Mouse (Mus musculus) stomach, embryonic 16.5 days (tissue): ENCODE results near the gene Car1. TPM values are rescaled to one million over a fixed set of nuclear protein-coding genes. Genes with fewer than 3 reads are reported as not detected.
"Not testable (repeated sequence)": the region's sequence is repeated elsewhere in the genome, so short reads cannot be mapped to it uniquely, and the experiment has no call there.

Source experiments
- ATAC-seq: fragments of 200-750 bp; cut with Nextera tagmentation; 2 replicates; pipeline ENCODE4 v1.8.0; 2017; ENCODE audit warnings: moderate number of reproducible peaks, moderate TSS enrichment; ENCODE audit not compliant: insufficient read depth, low FRiP score
- H3K27ac ChIP-seq: fragments of 300-500 bp; sonication (generic); 2 replicates; pipeline ENCODE4 v1.5.1; 2014; ENCODE audit warnings: low read length
- H3K27me3 ChIP-seq: fragments of 300-500 bp; sonication (generic); 2 replicates; pipeline ENCODE4 v1.6.1; 2014; ENCODE audit warnings: low read length, control low read depth, mixed read lengths; ENCODE audit not compliant: control insufficient read depth, insufficient read depth
- H3K36me3 ChIP-seq: fragments of 300-500 bp; sonication (generic); 2 replicates; pipeline ENCODE4 v1.6.1; 2014; ENCODE audit warnings: low read length; ENCODE audit not compliant: control insufficient read depth, insufficient read depth
- H3K4me1 ChIP-seq: fragments of 300-500 bp; sonication (generic); 2 replicates; pipeline ENCODE4 v1.6.1; 2014; ENCODE audit warnings: low read length, control low read depth, mixed read lengths; ENCODE audit not compliant: control insufficient read depth, insufficient read depth
- H3K4me2 ChIP-seq: fragments of 300-500 bp; sonication (generic); 2 replicates; pipeline ENCODE4 v1.6.1; 2014; ENCODE audit warnings: low read depth, low read length, mixed read lengths
- H3K4me3 ChIP-seq: fragments of 300-500 bp; sonication (generic); replicated peaks from 2 replicates; pipeline ENCODE4 v1.5.1; 2014; ENCODE audit warnings: mild to moderate bottlenecking, low read length
- H3K9ac ChIP-seq: fragments of 300-500 bp; sonication (generic); 2 replicates; pipeline ENCODE4 v1.6.1; 2014; ENCODE audit warnings: low read length
- H3K9me3 ChIP-seq: fragments of 300-500 bp; sonication (generic); replicated peaks from 2 replicates; pipeline ENCODE4 v1.6.1; 2016; ENCODE audit warnings: low read length, control low read depth; ENCODE audit not compliant: control insufficient read depth
- WGBS: fragments of 180-500 bp; shearing (Covaris S2); extraction: QIAGEN DNeasy Blood & Tissue Kit; methylation state at CpG from one replicate; pipeline ENCODE4 v1.1.7; 2014; 5-methylcytosine and 5-hydroxymethylcytosine counted together
- polyA plus RNA-seq: library from polyadenylated mRNA; unstranded; fragments of >200 nt; fragmentation: Nextera tagmentation; extraction: Ambion mirVana; gene quantifications from 2 replicates; pipeline ENCODE4 v1.2.1, GENCODE M21; 2015

Gene Car1
- polyA plus RNA-seq, 1 experiment from 2014 or later = 1.7 TPM

DNA sequence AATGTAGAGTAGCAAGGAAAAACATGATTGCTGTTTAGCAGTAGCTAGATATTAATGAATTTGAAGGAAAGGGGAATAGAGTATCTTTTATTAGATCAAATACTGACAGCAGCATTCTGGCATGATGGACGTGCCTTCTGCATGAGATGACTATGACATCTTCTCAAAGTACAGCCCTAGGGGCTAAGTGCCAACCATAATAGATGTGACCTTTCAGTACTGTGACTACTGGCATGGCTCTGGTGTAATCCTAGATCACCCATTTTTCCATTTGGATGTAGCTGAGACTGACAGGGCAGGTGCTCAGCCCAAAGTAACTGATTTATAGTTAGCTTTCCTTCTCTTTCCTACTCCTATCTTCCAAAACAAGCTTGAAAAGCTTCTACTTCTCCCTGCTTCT lies 20.6 kb downstream of the Car1 start:
- H3K9ac ChIP-seq = no peak overlapping the region
- WGBS = 77% methylated on average over 1 of the region's 1 CpGs
- no peaks in the 10 kb centered on the region for H3K4me1 ChIP-seq
- H3K9me3 ChIP-seq = no peaks in the 10 kb centered on the region
- H3K27ac ChIP-seq = no peak overlapping the region
- no peak for ATAC-seq
- H3K27me3 ChIP-seq = no peaks in the 10 kb centered on the region
- H3K4me3 ChIP-seq = no peak overlapping the region
- no peak overlapping the region for H3K4me2 ChIP-seq
- H3K36me3 ChIP-seq = no peaks in the 10 kb centered on the region

DNA sequence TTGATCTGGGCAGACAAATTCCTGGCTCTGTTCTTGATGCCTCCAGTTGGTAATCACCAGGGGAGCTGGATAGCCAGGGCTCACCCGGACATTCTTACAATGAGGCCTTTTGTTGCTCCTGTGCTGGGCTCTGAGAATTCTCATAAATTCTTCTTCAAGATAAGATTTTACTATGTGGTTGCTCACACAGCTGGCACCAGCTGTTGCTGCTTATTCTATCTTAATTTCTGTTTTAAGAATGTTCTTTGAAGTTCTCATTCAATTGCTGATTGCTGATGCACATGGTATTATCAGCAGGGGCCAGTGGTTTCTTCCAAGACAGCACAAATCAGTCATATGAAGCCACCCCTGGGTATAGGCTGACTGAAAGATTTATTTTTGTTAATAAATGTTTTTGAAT lies 21.0 kb downstream of the Car1 start:
- Histone ChIP-seq H3K4me2 (no peak overlapping the region), H3K9ac (no peak overlapping the region), H3K4me3 (no peak overlapping the region), H3K36me3 (no peaks in the 10 kb centered on the region), H3K27me3 (no peaks in the 10 kb centered on the region), H3K4me1 (no peaks in the 10 kb centered on the region), H3K9me3 (no peaks in the 10 kb centered on the region), H3K27ac (no peak overlapping the region)
- no peak for ATAC-seq
- WGBS = 22% methylated on average over 1 of the region's 1 CpGs

DNA sequence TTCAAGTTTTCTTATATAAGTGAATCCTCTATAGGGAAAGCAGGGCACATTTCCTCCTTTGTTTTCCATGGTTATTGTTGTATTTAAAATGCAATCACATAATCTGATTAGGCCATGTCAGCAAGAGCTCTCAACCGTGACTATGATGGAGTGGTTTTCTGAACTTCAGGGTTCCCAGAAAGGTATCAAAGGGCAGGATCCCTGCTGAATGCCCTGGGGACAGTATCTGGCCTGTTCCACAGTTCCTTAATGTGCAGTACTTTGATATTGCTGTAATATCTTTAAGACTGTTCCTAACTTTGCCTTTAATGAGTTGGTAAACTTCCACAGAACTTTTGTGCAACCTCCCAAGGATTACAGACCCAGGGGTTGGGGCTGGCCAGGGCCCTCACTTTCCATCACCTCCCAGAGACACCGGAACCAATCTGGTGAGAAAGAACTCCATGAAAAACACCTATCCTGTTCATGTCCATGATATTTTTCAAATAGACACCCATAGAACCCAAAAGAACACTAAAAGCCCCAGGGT lies 21.6 kb downstream of the Car1 start:
- Histone ChIP-seq H3K9ac (no peak overlapping the region), H3K36me3 (no peaks in the 10 kb centered on the region), H3K27ac (no peak overlapping the region), H3K4me1 (no peaks in the 10 kb centered on the region), H3K27me3 (no peaks in the 10 kb centered on the region), H3K9me3 (no peaks in the 10 kb centered on the region), H3K4me2 (no peak overlapping the region), H3K4me3 (no peak overlapping the region)
- ATAC-seq = no peak
- 77% methylated on average over 2 of the region's 2 CpGs for WGBS

DNA sequence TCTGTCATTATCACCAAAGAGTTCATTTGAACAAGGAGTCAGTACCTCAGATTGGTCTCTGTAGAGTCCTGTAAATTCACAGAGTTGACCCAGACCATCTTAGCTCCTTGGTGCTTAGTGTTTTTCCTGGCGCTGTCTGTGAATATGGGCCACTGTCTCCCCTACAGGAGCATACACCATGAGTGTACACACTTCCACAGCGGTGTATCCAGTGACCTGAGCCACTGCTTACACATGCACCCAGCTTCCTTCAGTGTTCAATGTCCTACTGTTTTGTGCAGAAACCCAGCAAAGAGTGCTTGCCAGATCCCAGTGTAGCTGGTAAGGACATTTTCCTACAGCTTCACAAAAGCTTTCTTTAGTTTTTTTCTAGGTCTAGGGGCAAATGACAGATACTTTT lies 22.8 kb downstream of the Car1 start:
- Histone ChIP-seq H3K36me3 (no peaks in the 10 kb centered on the region), H3K9me3 (no peaks in the 10 kb centered on the region), H3K9ac (no peak overlapping the region), H3K27me3 (no peaks in the 10 kb centered on the region), H3K4me2 (no peak overlapping the region), H3K4me1 (no peaks in the 10 kb centered on the region), H3K27ac (no peak overlapping the region), H3K4me3 (no peak overlapping the region)
- 82% methylated on average over 2 of the region's 2 CpGs for WGBS
- no peak for ATAC-seq

DNA sequence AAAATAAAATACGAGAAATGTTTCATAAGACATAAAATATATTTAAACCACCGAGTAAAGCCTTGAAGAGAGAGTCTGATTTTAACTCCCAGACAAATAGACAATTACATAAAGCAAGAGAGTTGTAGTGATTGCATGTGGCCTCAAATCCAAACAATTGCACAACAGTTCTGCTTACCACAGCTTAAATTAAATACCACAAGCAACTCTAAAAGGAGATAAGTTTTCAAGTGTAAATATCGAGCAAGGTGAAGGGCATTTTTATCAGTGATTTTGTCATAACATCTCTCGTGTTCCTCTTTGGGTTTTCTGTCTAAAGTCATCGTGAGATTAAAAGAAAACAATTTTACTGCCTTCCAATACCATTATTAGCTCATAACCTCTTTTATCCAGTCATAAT lies 25.0 kb downstream of the Car1 start:
- H3K27ac ChIP-seq, H3K4me2 ChIP-seq, H3K36me3 ChIP-seq, ATAC-seq, H3K4me1 ChIP-seq, H3K4me3 ChIP-seq, H3K27me3 ChIP-seq, H3K9ac ChIP-seq, H3K9me3 ChIP-seq: not testable (repeated sequence)
- WGBS = 66% methylated on average over 5 of the region's 5 CpGs

DNA sequence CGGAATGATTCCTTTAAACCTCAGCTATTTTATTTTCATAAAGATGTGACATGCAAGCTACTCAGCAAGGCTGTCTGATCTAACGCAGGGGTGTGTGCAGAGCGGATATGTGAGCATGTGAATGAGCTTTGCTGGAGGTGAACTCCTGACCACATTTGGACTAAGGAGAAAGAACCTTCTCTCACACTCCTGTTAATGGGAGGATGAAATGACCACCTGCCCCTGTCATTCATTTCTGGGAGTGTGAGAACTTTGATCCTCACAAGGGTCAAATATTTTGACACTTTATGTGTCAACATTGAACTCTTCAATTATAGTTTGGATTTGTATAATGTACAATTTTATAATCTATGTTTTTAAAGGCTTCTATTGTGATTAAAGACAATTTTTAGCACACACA lies 25.8 kb downstream of the Car1 start:
- not testable (repeated sequence) for H3K4me1 ChIP-seq, H3K27ac ChIP-seq, H3K27me3 ChIP-seq, H3K4me3 ChIP-seq, H3K4me2 ChIP-seq, ATAC-seq, H3K36me3 ChIP-seq, H3K9ac ChIP-seq, H3K9me3 ChIP-seq
- WGBS = 71% methylated on average over 3 of the region's 3 CpGs

DNA sequence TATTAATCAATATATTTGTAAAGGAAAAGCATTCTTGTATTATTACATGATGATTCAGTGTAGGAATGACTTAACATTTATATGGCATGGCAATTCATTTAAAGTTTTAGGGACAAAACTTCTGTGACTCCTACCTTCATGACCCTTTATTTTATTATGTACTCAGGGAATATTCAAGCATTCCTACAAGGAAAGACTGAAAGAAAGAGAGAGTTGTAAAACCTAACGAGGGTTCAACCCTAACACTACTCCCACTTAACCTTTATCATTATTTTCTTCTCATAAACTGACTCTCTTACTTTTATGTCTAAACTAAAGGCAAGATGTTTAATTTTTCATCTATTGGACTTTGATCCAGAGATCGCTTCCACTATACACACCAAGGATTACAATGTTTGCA lies 28.0 kb downstream of the Car1 start:
- Histone ChIP-seq H3K27me3 (no peaks in the 10 kb centered on the region), H3K4me1 (no peaks in the 10 kb centered on the region), H3K4me2 (no peak overlapping the region), H3K27ac (no peak overlapping the region), H3K9me3 (no peaks in the 10 kb centered on the region), H3K36me3 (no peaks in the 10 kb centered on the region), H3K9ac (no peak overlapping the region), H3K4me3 (no peak overlapping the region)
- ATAC-seq = no peak
- WGBS = 49% methylated on average over 2 of the region's 2 CpGs

DNA sequence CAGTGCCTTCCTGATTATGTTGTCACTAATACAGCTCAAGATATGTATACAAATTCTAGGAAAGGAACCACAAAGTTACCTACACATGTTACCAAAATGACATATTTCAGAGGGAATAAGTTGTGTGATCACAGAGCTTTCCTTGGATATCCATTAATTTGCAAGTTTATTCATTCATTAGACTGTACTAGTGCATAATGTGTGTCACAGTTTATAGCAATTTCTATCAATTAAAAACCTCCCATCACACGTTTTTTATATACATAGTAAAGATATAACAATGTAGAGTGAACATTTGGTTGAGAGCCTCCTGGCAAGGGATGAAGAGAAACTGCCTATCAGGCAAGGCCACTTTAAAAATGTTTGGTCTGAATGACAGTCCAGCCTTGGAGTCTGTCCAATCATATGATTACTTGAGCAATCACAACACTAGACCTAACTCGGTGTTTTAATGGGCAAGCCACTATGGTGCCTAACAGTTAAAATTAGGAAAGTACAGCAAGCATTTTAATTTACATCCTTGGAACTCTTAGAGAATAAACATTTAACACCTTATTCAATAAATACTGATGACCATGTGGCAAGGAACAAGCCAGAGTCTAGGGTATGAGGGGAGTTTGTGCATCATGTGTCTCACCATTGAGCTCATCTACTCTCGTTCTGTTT lies 31.5 kb downstream of the Car1 start:
- H3K27me3 ChIP-seq, H3K36me3 ChIP-seq, H3K4me1 ChIP-seq, H3K4me3 ChIP-seq, H3K4me2 ChIP-seq, ATAC-seq, H3K9ac ChIP-seq, H3K9me3 ChIP-seq, H3K27ac ChIP-seq: not testable (repeated sequence)
- 73% methylated on average over 2 of the region's 3 CpGs for WGBS

DNA sequence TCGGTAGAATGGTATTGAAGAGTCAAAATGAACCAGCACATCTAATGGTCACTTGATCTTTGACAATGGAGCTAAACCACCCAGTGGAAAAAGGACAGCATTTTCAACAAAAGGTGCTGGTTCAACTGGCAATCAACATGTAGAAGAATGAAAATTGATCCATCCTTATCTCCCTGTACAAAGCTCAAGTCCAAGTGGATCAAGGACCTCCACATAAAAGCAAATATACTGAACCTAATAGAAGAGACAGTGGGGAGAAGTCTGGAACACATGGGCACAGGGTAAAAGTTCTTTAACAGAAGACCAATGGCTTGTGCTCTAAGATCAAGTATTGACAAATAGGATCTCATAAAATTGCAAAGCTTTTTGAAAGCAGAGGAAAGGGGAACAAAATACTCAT lies 33.6 kb downstream of the Car1 start:
- not testable (repeated sequence) for H3K4me1 ChIP-seq, H3K27me3 ChIP-seq, H3K9me3 ChIP-seq, H3K4me3 ChIP-seq, ATAC-seq, H3K4me2 ChIP-seq, H3K36me3 ChIP-seq, H3K9ac ChIP-seq, H3K27ac ChIP-seq
- WGBS = 86% methylated on average over 1 of the region's 1 CpGs
